Mouse (Mus musculus) embryonic facial prominence, embryonic 14.5 days (tissue): ENCODE measurements at regions not wholly inside any gene's neighbourhood (a gene's known extent, or its start where the extent isn't known, plus 50 kb on each side); places are given as distances from the start of the nearest gene placed in this dataset.
A peak's percentile ranks its signal among the peaks of the same experiment; 100 is the strongest.

Experiments
- ATAC-seq: fragments of 200-750 bp; cut with Nextera tagmentation; 2 replicates; pipeline ENCODE4 v1.8.0; 2017; ENCODE audit warnings: low read depth, moderate number of reproducible peaks, moderate TSS enrichment
- DNase-seq: peaks from one replicate; pipeline ENCODE4 v3.0.0-alpha.2; 2015; ENCODE audit warnings: low spot score
- H3K27ac ChIP-seq: fragments of 300-500 bp; sonication (generic); replicated peaks from 2 replicates; pipeline ENCODE4 v1.5.1; 2014; ENCODE audit warnings: low read depth, mild to moderate bottlenecking, low read length, moderate library complexity
- H3K27me3 ChIP-seq: fragments of 300-500 bp; sonication (generic); replicated peaks from 2 replicates; pipeline ENCODE4 v1.6.1; 2014; ENCODE audit warnings: low read length; ENCODE audit not compliant: control insufficient read depth, insufficient read depth
- H3K36me3 ChIP-seq: fragments of 300-500 bp; sonication (generic); 2 replicates; pipeline ENCODE4 v1.6.1; 2014; ENCODE audit warnings: low read length, mixed read lengths; ENCODE audit not compliant: control insufficient read depth, insufficient read depth
- H3K4me1 ChIP-seq: fragments of 300-500 bp; sonication (generic); 2 replicates; pipeline ENCODE4 v1.6.1; 2014; ENCODE audit warnings: antibody characterized with exemption, low read length; ENCODE audit not compliant: control insufficient read depth, insufficient read depth
- H3K4me2 ChIP-seq: fragments of 300-500 bp; sonication (generic); 2 replicates; pipeline ENCODE4 v1.6.1; 2014; ENCODE audit warnings: low read depth, mild to moderate bottlenecking, low read length, moderate library complexity, mixed read lengths
- H3K4me3 ChIP-seq: fragments of 300-500 bp; sonication (generic); 2 replicates; pipeline ENCODE4 v1.5.1; 2014; ENCODE audit warnings: low read depth, mild to moderate bottlenecking, low read length
- H3K9ac ChIP-seq: fragments of 300-500 bp; sonication (generic); 2 replicates; pipeline ENCODE4 v1.6.1; 2014; ENCODE audit warnings: low read depth, mild to moderate bottlenecking, low read length, moderate library complexity, mixed read lengths
- H3K9me3 ChIP-seq: fragments of 300-500 bp; sonication (generic); 2 replicates; pipeline ENCODE4 v1.6.1; 2016; ENCODE audit warnings: low read length; ENCODE audit not compliant: control insufficient read depth
- WGBS: fragments of 180-500 bp; shearing (Covaris S2); extraction: QIAGEN DNeasy Blood & Tissue Kit; methylation state at CpG from one replicate; pipeline ENCODE4 v1.1.7; 2014; 5-methylcytosine and 5-hydroxymethylcytosine counted together

- ATAC-seq (no peak), DNase-seq (peak; percentile 23)
- Histone ChIP-seq H3K4me2 (no peak overlapping the region), H3K4me1 (no peaks in the 10 kb centered on the region), H3K36me3 (no peaks in the 10 kb centered on the region), H3K9ac (no peak overlapping the region), H3K27me3 (no peaks in the 10 kb centered on the region), H3K4me3 (no peak overlapping the region), H3K27ac (no peak overlapping the region), H3K9me3 (0 out of 2 replicates have a peak, but pooled peaks cover under 1% of the 10 kb centered on the region)
- WGBS = 58% methylated on average over 5 of the region's 5 CpGs
Observed at GRCm38 (mm10) chr3:31459456-31459855, 149.3 kb upstream of the Slc7a14 start.

GRCm38 (mm10) chr3:31457938-31458337 lies 147.8 kb upstream of the Slc7a14 start:
- no peak for DNase-seq
- no peak for ATAC-seq
- H3K9me3 ChIP-seq = 0 out of 2 replicates have a peak, but pooled peaks cover 3% of the 10 kb centered on the region
- no peak overlapping the region for H3K4me2 ChIP-seq
- H3K27ac ChIP-seq = no peak overlapping the region
- H3K4me1 ChIP-seq = no peaks in the 10 kb centered on the region
- H3K9ac ChIP-seq = no peak overlapping the region
- no peaks in the 10 kb centered on the region for H3K36me3 ChIP-seq
- H3K27me3 ChIP-seq = no peaks in the 10 kb centered on the region
- WGBS = 50% methylated on average over 4 of the region's 4 CpGs
- H3K4me3 ChIP-seq = no peak overlapping the region

- H3K27me3 ChIP-seq = no peaks in the 10 kb centered on the region
- H3K4me2 ChIP-seq = no peak overlapping the region
- H3K9ac ChIP-seq = no peak overlapping the region
- ATAC-seq (no peak), DNase-seq (no peak)
- no peak overlapping the region for H3K4me3 ChIP-seq
- no peaks in the 10 kb centered on the region for H3K36me3 ChIP-seq
- H3K4me1 ChIP-seq = no peaks in the 10 kb centered on the region
- H3K9me3 ChIP-seq = 0 out of 2 replicates have a peak, but pooled peaks cover 3% of the 10 kb centered on the region
- WGBS = 78% methylated on average over 5 of the region's 5 CpGs
- no peak overlapping the region for H3K27ac ChIP-seq
Observed at GRCm38 (mm10) chr3:31455031-31455430, 144.9 kb upstream of the Slc7a14 start.

GRCm38 (mm10) chr3:31444861-31445260 lies 134.7 kb upstream of the Slc7a14 start:
- no peak overlapping the region for H3K4me3 ChIP-seq
- DNase-seq (no peak), ATAC-seq (no peak)
- no peaks in the 10 kb centered on the region for H3K36me3 ChIP-seq
- 74% methylated on average over 1 of the region's 1 CpGs for WGBS
- 0 out of 2 replicates have a peak, but pooled peaks cover 3% of the 10 kb centered on the region for H3K9me3 ChIP-seq
- H3K27me3 ChIP-seq = no peaks in the 10 kb centered on the region
- H3K4me1 ChIP-seq = no peaks in the 10 kb centered on the region
- H3K27ac ChIP-seq = no peak overlapping the region
- H3K4me2 ChIP-seq = no peak overlapping the region
- H3K9ac ChIP-seq = no peak overlapping the region

GRCm38 (mm10) chr3:31444311-31444710 lies 134.1 kb upstream of the Slc7a14 start:
- Histone ChIP-seq H3K4me3 (no peak overlapping the region), H3K9me3 (0 out of 2 replicates have a peak, but pooled peaks cover 3% of the 10 kb centered on the region), H3K9ac (no peak overlapping the region), H3K4me1 (no peaks in the 10 kb centered on the region), H3K36me3 (no peaks in the 10 kb centered on the region), H3K27ac (no peak overlapping the region), H3K4me2 (no peak overlapping the region), H3K27me3 (no peaks in the 10 kb centered on the region)
- ATAC-seq (no peak), DNase-seq (no peak)
- WGBS = 89% methylated on average over 7 of the region's 7 CpGs

- DNase-seq (no peak), ATAC-seq (no peak)
- Histone ChIP-seq H3K4me2 (no peak overlapping the region), H3K9ac (no peak overlapping the region), H3K27me3 (no peaks in the 10 kb centered on the region), H3K4me1 (no peaks in the 10 kb centered on the region), H3K4me3 (no peak overlapping the region), H3K36me3 (no peaks in the 10 kb centered on the region), H3K27ac (no peak overlapping the region), H3K9me3 (0 out of 2 replicates have a peak, but pooled peaks cover 3% of the 10 kb centered on the region)
- 84% methylated on average over 5 of the region's 5 CpGs for WGBS
Observed at GRCm38 (mm10) chr3:31443894-31444293, 133.7 kb upstream of the Slc7a14 start.

GRCm38 (mm10) chr3:31440282-31440681 lies 130.1 kb upstream of the Slc7a14 start:
- H3K9me3 ChIP-seq = 0 out of 2 replicates have a peak, but pooled peaks cover 3% of the 10 kb centered on the region
- ATAC-seq (no peak), DNase-seq (no peak)
- 74% methylated on average over 2 of the region's 2 CpGs for WGBS
- no peak overlapping the region for H3K4me2 ChIP-seq
- no peak overlapping the region for H3K27ac ChIP-seq
- H3K9ac ChIP-seq = no peak overlapping the region
- H3K4me1 ChIP-seq = no peaks in the 10 kb centered on the region
- H3K36me3 ChIP-seq = no peaks in the 10 kb centered on the region
- H3K27me3 ChIP-seq = no peaks in the 10 kb centered on the region
- no peak overlapping the region for H3K4me3 ChIP-seq

- Histone ChIP-seq H3K36me3 (no peaks in the 10 kb centered on the region), H3K4me2 (no peak overlapping the region), H3K27ac (no peak overlapping the region), H3K4me3 (no peak overlapping the region), H3K9ac (no peak overlapping the region), H3K27me3 (no peaks in the 10 kb centered on the region), H3K9me3 (0 out of 2 replicates have a peak, but pooled peaks cover 3% of the 10 kb centered on the region), H3K4me1 (no peaks in the 10 kb centered on the region)
- ATAC-seq (no peak), DNase-seq (peak; percentile 35)
- WGBS = 68% methylated on average over 3 of the region's 3 CpGs
Observed at GRCm38 (mm10) chr3:31437970-31438369, 127.8 kb upstream of the Slc7a14 start.

GRCm38 (mm10) chr3:31435204-31435963 lies 125.2 kb upstream of the Slc7a14 start:
- Histone ChIP-seq H3K4me3 (no peak overlapping the region), H3K4me1 (no peaks in the 10 kb centered on the region), H3K27ac (no peak overlapping the region), H3K36me3 (no peaks in the 10 kb centered on the region), H3K27me3 (no peaks in the 10 kb centered on the region), H3K9ac (no peak overlapping the region), H3K4me2 (no peak overlapping the region), H3K9me3 (no peaks in the 10 kb centered on the region)
- 38% methylated on average over 3 of the region's 3 CpGs for WGBS
- no peak for ATAC-seq
- DNase-seq = peak; percentile 7
